In genomic region chrX:95945496-95945895, GRCm38 (mm10) we compare ENCODE assay signal across 19 mouse cellular contexts.
"Had no signal": no experiment of that assay in that cellular context is flagged by ENCODE, and none has a peak within 500 bp of the region (broad histone marks: within the 10 kb centered on the region; RNA-seq: fewer than 3 reads in every experiment).

No protein-coding gene starts in this region.

- H3K36me3 ChIP-seq: stomach, embryonic 15.5 days had no signal

- DNase-seq: layer of hippocampus, adult 9-11 months; layer of hippocampus, postnatal 36 days; liver, embryonic 13.5 days; lung, adult 2 months; right cerebral cortex, adult 18-20 months; right cerebral cortex, postnatal 14 days; right cerebral cortex, postnatal 4 days; thymus, postnatal 25 days had no signal

- H3K4me1 ChIP-seq: liver, embryonic 13.5 days; midbrain, embryonic 12.5 days; midbrain, embryonic 15.5 days; neural tube, embryonic 12.5 days; neural tube, embryonic 15.5 days; stomach, embryonic 15.5 days had no signal

- H3K27me3 ChIP-seq: liver, embryonic 13.5 days; midbrain, embryonic 12.5 days; midbrain, embryonic 15.5 days; neural tube, embryonic 12.5 days; neural tube, embryonic 15.5 days; stomach, embryonic 15.5 days had no signal

- H3K9ac ChIP-seq: liver, embryonic 13.5 days; midbrain, embryonic 12.5 days; midbrain, embryonic 15.5 days; neural tube, embryonic 12.5 days; neural tube, embryonic 15.5 days; stomach, embryonic 15.5 days had no signal

- H3K4me2 ChIP-seq: liver, embryonic 13.5 days; midbrain, embryonic 12.5 days; midbrain, embryonic 15.5 days; neural tube, embryonic 12.5 days; neural tube, embryonic 15.5 days; stomach, embryonic 15.5 days had no signal

- ATAC-seq: hindbrain, postnatal 0 days; inflammation-experienced regulatory T-cells, adult 6 months; intestine, embryonic 16.5 days; midbrain, embryonic 15.5 days had no signal

- H3K27ac ChIP-seq: hindbrain, postnatal 0 days; layer of hippocampus, adult 2 months; left cerebral cortex, adult 2 months; liver, embryonic 13.5 days; macrophage; midbrain, embryonic 12.5 days; midbrain, embryonic 15.5 days; neural tube, embryonic 12.5 days; neural tube, embryonic 15.5 days; stomach, embryonic 15.5 days had no signal

- H3K9me3 ChIP-seq: liver, embryonic 13.5 days; midbrain, embryonic 12.5 days; midbrain, embryonic 15.5 days; neural tube, embryonic 12.5 days; neural tube, embryonic 15.5 days; stomach, embryonic 15.5 days had no signal

- H3K4me3 ChIP-seq: layer of hippocampus, adult 2 months; left cerebral cortex, adult 2 months; liver, embryonic 13.5 days; midbrain, embryonic 12.5 days; midbrain, embryonic 15.5 days; neural tube, embryonic 12.5 days; neural tube, embryonic 15.5 days; stomach, embryonic 15.5 days had no signal
